Mouse (Mus musculus) heart, embryonic 16.5 days (tissue): ENCODE results near the gene Armh3. TPM values are rescaled to one million over a fixed set of nuclear protein-coding genes. Genes with fewer than 3 reads are reported as not detected.
A peak's percentile ranks its signal among the peaks of the same experiment; 100 is the strongest.

Source experiments
- ATAC-seq: fragments of 200-750 bp; cut with Nextera tagmentation; replicated peaks from 2 replicates; pipeline ENCODE4 v1.8.0; 2017; ENCODE audit warnings: moderate number of reproducible peaks; ENCODE audit not compliant: insufficient read depth, low FRiP score; ENCODE audit errors: extremely low read depth
- H3K27ac ChIP-seq: fragments of 300-500 bp; sonication (generic); 2 replicates; pipeline ENCODE4 v1.5.1; 2014; ENCODE audit warnings: mild to moderate bottlenecking, low read length, control low read depth, moderate library complexity
- H3K27me3 ChIP-seq: fragments of 300-500 bp; sonication (generic); 2 replicates; pipeline ENCODE4 v1.6.1; 2014; ENCODE audit warnings: low read length, mixed read lengths; ENCODE audit not compliant: control insufficient read depth, insufficient read depth
- H3K36me3 ChIP-seq: fragments of 300-500 bp; sonication (generic); 2 replicates; pipeline ENCODE4 v1.6.1; 2014; ENCODE audit not compliant: control insufficient read depth, insufficient read depth
- H3K4me1 ChIP-seq: fragments of 300-500 bp; sonication (generic); 2 replicates; pipeline ENCODE4 v1.6.1; 2014; ENCODE audit warnings: low read length, mixed read lengths; ENCODE audit not compliant: control insufficient read depth, insufficient read depth
- H3K4me2 ChIP-seq: fragments of 300-500 bp; sonication (generic); 2 replicates; pipeline ENCODE4 v1.6.1; 2014; ENCODE audit warnings: low read depth, mild to moderate bottlenecking, control low read depth, low read length
- H3K4me3 ChIP-seq: fragments of 300-500 bp; sonication (generic); 2 replicates; pipeline ENCODE4 v1.5.1; 2014; ENCODE audit warnings: mild to moderate bottlenecking, control low read depth, low read length
- H3K9ac ChIP-seq: fragments of 300-500 bp; sonication (generic); 2 replicates; pipeline ENCODE4 v1.6.1; 2014; ENCODE audit warnings: low read length, control low read depth
- H3K9me3 ChIP-seq: fragments of 300-500 bp; sonication (generic); replicated peaks from 2 replicates; pipeline ENCODE4 v1.6.1; 2016; ENCODE audit warnings: low read length; ENCODE audit not compliant: control insufficient read depth
- WGBS: fragments of 180-500 bp; shearing (Covaris S2); extraction: QIAGEN DNeasy Blood & Tissue Kit; methylation state at CpG from one replicate; pipeline ENCODE4 v1.1.7; 2014; 5-methylcytosine and 5-hydroxymethylcytosine counted together
- polyA plus RNA-seq: library from polyadenylated mRNA; unstranded; fragments of >200 nt; fragmentation: Nextera tagmentation; extraction: Ambion mirVana; gene quantifications from 2 replicates; pipeline ENCODE4 v1.2.1, GENCODE M21; 2015

Armh3 gene
- polyA plus RNA-seq: 14.8 and 15.3 TPM in 2 replicates

DNA sequence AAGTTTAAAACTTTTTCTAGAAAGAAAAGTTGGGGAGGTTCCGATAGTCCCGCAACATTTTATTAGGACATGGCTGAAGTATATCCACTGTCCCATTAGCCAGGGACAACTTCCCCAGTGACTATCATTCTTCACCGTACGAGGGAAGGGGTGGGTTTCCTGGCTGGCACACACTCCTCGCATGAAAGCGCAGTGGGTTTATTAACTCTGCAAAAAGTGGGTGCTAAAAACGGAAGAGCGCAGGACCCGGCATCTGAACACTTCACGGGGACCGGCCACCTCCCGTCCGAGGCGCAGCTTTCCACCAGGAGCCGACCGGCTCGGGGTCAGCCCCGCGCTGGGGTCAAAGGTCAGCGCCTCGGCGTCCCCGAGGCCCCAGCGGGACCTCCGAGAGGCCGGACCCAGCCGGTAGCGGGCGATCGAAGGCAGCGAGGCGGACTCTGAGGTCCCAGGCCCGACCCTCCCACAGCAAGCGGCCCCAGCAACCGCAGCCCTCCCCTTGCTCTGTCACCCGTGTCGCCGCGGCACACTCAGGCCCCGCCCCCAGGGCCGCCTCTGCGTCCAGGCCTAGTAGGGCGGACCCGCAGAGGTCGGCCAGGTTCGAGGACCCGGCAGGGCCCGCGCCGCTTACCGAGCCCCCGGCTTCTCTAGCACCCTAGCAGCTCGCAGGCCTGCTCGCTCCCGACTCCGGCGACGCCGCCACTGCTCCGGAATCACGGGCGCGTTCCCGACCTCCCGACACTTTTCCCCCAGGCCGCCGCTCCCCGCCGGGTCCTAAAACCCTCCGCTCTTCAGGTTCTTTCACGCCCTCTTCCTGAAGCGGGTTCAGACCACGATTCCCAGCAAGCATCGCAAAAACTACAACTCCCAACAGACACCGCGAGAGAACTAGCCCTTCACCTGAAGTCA lies at the start of gene Armh3:
Gene Armh3, minus strand, starts transcription at position 704 of the 909 bp plus-strand sequence.
- Histone ChIP-seq H3K9me3 (no peaks in the 10 kb centered on the region), H3K9ac (peak within 1 kb of the TSS; percentile 97), H3K36me3 (no peaks in the 10 kb centered on the region), H3K4me3 (peak within 1 kb of the TSS; percentile 82), H3K27ac (peak within 1 kb of the TSS; percentile 96), H3K4me2 (peak within 1 kb of the TSS; percentile 88), H3K4me1 (peaks cover 7% of the 10 kb centered on the region), H3K27me3 (no peaks in the 10 kb centered on the region)
- WGBS: 1% methylated on average over 70 of the region's 76 CpGs
- peak; percentile 95 for ATAC-seq

DNA sequence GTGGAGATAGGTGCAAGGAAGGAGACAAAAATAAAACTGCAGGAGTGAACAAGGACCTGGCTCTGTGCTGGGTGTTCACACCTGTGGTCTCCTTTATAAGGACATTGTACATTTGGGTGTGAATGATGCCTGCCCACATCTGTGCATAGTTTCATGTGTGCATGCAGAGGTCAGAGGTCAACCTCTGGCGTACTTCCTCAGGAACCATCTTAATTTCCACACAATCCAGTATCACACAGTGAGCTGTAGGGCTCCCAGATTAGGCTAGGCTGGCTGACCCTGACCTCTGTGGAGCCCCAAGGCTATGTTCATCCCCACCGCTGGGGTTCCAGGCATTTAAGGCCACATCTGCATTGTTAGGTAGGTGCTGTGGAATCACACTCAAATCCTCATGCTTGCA lies 49.1 kb upstream of the Armh3 start:
- no peaks in the 10 kb centered on the region for H3K9me3 ChIP-seq
- H3K4me2 ChIP-seq: no peak overlapping the region
- H3K36me3 ChIP-seq: no peaks in the 10 kb centered on the region
- H3K9ac ChIP-seq: no peak overlapping the region
- peaks cover 33% of the 10 kb centered on the region for H3K4me1 ChIP-seq
- no peak for ATAC-seq
- 66% methylated on average over 2 of the region's 2 CpGs for WGBS
- no peak overlapping the region for H3K27ac ChIP-seq
- H3K27me3 ChIP-seq: no peaks in the 10 kb centered on the region
- no peak overlapping the region for H3K4me3 ChIP-seq

DNA sequence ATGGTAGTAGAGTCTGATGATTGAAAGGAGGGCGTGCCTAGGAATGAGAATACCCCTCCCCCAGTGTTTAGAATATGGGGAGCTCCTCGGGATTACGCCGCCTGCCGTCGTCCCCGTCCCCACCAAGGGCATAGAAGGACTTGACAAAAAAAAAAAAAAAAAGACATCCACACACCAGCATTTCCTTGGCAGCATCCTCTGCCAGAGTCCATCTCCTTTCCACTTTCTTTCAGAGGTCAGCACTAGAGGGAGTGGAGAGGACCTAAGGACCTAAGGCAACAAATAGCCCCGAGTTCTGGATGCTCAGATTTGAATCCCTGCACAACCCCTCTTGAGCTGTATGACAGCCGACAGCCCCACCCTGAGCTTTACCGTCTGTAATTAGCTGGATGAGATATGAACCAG lies 48.3 kb upstream of the Armh3 start:
- Histone ChIP-seq H3K36me3 (no peaks in the 10 kb centered on the region), H3K9ac (peak overlapping the region; percentile 15; the same call in 1 of the 2 replicates), H3K4me2 (peak overlapping the region; percentile 97), H3K27me3 (no peaks in the 10 kb centered on the region), H3K9me3 (no peaks in the 10 kb centered on the region), H3K4me3 (no peak overlapping the region), H3K27ac (peak overlapping the region; percentile 99), H3K4me1 (peaks cover 39% of the 10 kb centered on the region)
- WGBS: 5% methylated on average over 10 of the region's 10 CpGs
- no peak for ATAC-seq

DNA sequence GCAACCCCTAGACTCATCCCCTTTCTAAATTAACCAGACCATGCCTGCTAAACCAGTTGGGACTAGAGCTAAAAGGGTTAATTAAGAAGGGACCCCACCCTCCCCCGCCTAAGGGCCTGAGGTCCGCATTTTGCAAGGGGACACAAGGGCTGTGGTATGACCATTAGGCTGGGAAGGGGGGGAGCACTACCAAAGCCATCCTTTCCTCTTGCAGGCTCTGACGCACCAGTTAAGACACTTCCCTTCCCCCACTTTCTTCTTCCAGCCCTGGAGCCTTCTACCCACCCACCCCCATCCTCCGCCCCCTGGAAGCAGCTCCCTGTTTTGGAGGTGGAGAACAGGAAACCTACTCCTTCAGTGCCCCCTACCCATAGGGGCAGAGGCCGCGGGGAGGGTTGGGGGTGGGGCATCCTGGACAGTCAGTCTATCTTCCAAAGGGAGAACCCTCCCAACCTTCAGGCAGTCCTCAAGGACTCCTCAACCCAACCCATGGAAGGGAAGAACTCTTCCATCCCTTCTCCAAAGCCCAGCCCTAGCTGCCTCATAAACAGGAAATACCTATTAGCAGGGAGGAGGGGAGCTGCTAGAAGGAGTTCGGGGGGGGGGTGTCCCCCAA lies 47.5 kb upstream of the Armh3 start:
- Histone ChIP-seq H3K9me3 (no peaks in the 10 kb centered on the region), H3K4me3 (peak overlapping the region; percentile 98), H3K4me1 (peaks cover 47% of the 10 kb centered on the region), H3K27me3 (no peaks in the 10 kb centered on the region), H3K27ac (peak overlapping the region; percentile 99), H3K9ac (peak overlapping the region; percentile 97), H3K36me3 (no peaks in the 10 kb centered on the region), H3K4me2 (peak overlapping the region; percentile 97)
- 3% methylated on average over 7 of the region's 7 CpGs for WGBS
- peak; percentile 29 for ATAC-seq

DNA sequence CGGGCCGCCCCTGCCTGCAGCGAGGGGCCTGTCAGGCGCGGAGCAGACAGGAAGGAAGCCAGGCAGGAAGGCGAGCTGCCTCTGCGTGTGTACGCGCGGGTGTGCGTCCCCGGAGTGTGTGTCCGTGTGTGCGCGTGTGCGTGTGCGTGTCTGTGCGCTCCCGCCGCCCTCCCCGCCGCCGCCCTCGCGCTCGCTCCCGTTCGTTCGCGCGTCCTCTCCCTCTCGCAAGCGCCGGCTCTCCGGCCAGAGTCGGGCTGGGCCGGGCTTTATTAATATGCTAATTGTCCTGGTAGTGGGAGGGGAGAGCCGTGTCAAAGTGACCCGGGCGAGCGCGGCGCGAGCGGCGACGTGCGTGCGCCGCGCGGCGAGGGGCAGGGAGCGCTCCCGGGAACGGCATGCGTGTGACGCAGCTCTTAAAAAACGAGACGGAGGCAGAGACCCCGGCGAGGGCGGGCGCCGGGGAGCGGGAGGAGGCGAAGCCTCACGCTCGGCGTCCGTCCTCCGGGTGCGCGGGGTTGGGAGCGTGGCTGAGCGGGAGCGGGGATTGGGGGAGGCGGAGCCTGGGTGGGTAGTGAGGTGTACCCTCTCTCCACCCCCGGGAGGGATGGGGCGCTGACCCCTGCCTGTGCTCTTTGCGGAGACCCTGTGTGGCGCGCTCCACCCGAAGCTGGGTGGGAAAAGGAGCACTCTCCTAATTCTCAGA lies 46.9 kb upstream of the Armh3 start, which contains the start of gene Ldb1:
Gene Ldb1, minus strand, starts transcription at position 222 of the 703 bp plus-strand sequence.
- Histone ChIP-seq H3K4me2 (peak within 1 kb of the TSS; percentile 97), H3K27me3 (no peaks in the 10 kb centered on the region), H3K27ac (peak within 1 kb of the TSS; percentile 99), H3K4me3 (peak within 1 kb of the TSS; percentile 98), H3K9ac (peak within 1 kb of the TSS; percentile 97), H3K9me3 (no peaks in the 10 kb centered on the region), H3K36me3 (no peaks in the 10 kb centered on the region), H3K4me1 (peaks cover 53% of the 10 kb centered on the region)
- WGBS: 0% methylated on average over 75 of the region's 84 CpGs
- peak; percentile 75 for ATAC-seq

DNA sequence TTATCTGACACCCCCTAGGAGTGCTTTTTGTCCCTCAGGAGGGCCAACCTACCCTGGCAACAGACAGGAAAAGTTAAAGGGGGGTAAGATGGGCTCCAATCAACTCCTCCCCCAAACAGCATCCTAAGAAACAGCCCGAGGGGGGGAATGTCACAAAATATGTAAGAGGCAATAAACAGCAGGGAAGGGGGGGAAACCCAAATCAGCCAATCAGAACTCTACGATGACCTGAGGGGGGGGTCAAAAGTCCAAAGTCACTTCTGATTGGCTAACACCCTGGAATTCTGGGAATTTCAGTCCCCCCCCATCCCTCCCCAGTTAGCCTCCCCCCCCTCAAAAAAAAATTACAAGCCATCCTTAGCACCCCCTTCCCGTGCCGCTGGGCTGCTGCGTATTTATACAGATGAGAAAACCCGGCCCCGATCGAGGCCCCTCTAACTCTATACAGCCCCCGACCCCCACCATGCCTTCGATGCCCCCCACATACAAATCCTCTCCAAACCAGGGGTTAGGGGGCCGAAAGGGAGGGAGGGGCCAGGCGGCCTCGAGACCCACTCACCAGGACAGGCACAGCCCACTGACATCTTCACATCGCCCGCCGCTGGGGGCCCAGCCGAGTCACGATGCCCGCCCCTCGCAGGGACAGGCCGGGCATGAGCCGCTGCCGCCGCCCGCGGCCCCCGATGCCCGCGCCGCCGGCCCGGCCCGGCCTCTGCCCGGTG lies 46.1 kb upstream of the Armh3 start, which contains the start of gene Pprc1:
Gene Pprc1, plus strand, starts transcription at position 616 of the 722 bp plus-strand sequence.
- ATAC-seq: no peak
- peaks cover 57% of the 10 kb centered on the region for H3K4me1 ChIP-seq

DNA sequence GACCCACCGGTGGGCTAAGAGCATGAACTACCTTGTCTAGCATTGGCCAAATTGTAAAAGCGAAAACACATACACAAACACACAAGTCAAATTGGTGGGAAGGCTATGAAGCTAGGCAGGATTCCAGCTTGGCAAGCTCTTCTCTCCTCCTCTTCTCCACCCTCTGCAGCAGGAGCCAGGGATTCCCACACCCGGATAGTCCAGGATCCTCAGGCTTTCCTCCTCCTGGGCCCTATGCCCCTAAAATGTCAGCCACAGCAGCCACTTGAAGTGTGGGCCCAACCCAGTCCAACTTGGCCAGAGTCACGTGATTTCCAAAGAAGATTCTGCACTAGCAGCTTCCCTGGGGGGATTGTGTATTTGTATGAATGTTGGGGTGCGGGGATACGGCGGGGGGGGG lies 45.1 kb upstream of the Armh3 start:
- ATAC-seq: no peak
- Histone ChIP-seq H3K4me1 (peaks cover 62% of the 10 kb centered on the region), H3K4me3 (peak overlapping the region; percentile 98)

More for the DNA sequence above, 46.1 kb upstream of the Armh3 start, which contains the start of gene Pprc1:
- peak within 1 kb of the TSS; percentile 97 for H3K9ac ChIP-seq
- H3K4me2 ChIP-seq: peak within 1 kb of the TSS; percentile 97
- H3K27ac ChIP-seq: peak within 1 kb of the TSS; percentile 99
- H3K9me3 ChIP-seq: no peaks in the 10 kb centered on the region
- no peaks in the 10 kb centered on the region for H3K36me3 ChIP-seq
- WGBS: under 1% methylated on average over 27 of the region's 34 CpGs
- H3K4me3 ChIP-seq: peak within 1 kb of the TSS; percentile 98
- no peaks in the 10 kb centered on the region for H3K27me3 ChIP-seq

DNA sequence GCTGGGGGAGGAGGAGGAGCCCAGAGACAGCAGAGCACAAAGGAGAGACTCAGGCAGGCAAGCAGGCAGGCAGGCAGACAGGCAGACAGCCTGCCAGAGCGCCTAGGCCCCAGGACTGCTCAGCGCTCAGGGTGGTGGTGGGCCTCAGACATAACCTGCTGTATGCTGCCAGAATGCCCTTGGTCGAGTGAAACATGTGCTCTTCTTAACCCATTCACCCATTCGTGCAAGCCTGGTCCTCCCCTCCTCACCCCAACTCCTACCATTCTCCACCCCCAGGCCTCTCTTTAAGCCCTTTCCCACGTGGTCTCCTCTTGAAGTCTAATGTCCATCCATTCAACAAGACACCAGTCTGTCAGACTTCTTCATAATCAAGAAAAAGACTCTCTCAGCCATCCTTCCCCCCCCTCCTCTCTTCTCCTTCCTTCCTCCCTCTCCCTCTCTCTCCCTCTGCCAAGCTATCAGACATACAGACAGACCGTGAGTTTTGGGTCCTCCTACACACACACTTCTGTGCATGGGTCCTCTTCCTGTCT lies 44.3 kb upstream of the Armh3 start:
- Histone ChIP-seq H3K9ac (peak overlapping the region; percentile 97), H3K4me3 (peak overlapping the region; percentile 98), H3K4me1 (peaks cover 70% of the 10 kb centered on the region), H3K9me3 (no peaks in the 10 kb centered on the region), H3K36me3 (no peaks in the 10 kb centered on the region), H3K27me3 (no peaks in the 10 kb centered on the region), H3K27ac (peak overlapping the region; percentile 99), H3K4me2 (peak overlapping the region; percentile 97)
- 4% methylated on average over 6 of the region's 6 CpGs for WGBS
- no peak for ATAC-seq

More for the DNA sequence above, 45.1 kb upstream of the Armh3 start:
- 57% methylated on average over 7 of the region's 7 CpGs for WGBS
- peak overlapping the region; percentile 97 for H3K4me2 ChIP-seq
- peak overlapping the region; percentile 97 for H3K9ac ChIP-seq
- no peaks in the 10 kb centered on the region for H3K36me3 ChIP-seq
- peak overlapping the region; percentile 99 for H3K27ac ChIP-seq
- H3K9me3 ChIP-seq: no peaks in the 10 kb centered on the region
- H3K27me3 ChIP-seq: no peaks in the 10 kb centered on the region
